Mouse (Mus musculus): ENCODE measurements around the gene Brms1l. TPM values are rescaled to one million over a fixed set of nuclear protein-coding genes. Genes with fewer than 3 reads are reported as not detected.
A peak's percentile ranks its signal among the peaks of the same experiment; 100 is the strongest.
"Not testable (repeated sequence)": the region's sequence is repeated elsewhere in the genome, so short reads cannot be mapped to it uniquely, and the experiment has no call there.

The Brms1l gene
- polyA plus RNA-seq (2016; fragmentation: Nextera tagmentation; extraction: Ambion mirVana): 40.7 and 42.2 TPM in 2 replicates

DNA sequence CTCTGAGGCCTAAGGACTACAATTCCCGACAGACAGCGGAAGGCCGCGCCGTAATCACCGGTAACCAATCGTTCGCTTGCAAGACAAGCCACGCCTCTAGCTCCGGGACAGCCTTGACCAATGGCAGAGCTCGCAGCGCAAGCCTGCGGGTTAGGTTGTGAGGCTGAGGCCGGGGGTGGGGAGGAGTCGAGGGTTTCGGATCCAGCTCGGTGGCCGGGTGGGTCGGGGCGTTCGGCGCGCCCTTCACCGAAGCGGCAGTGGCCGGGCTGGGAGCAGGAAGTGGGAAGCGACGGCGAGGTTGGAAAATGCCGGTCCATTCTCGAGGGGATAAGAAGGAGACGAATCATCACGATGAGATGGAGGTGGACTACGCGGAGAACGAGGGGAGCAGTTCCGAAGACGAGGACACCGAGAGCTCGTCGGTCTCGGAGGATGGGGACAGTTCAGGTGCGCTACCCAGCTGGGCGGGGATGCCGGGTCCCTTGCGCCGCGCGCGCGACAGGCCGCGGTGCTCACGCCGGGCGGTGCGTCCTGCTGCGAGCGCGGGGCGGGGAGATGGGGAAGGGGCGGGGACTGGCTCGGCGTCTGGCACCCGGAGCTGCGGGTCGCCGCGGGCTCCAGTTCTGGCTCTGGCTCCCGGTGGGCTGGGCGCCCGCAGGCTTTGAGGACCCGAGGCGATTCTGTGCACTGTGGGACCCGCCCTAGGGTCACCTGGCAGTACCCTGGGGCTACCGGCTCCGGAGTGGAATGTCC, at the start of gene Brms1l:
Brms1l (plus strand) TSS at position 126 of the 753 bp plus-strand sequence.
- WGBS: under 1% methylated on average over 77 of the region's 77 CpGs
- Histone ChIP-seq H3K27ac (peak within 1 kb of the TSS; percentile 91), H3K4me1 (peaks cover 16% of the 10 kb centered on the region), H3K9me3 (no peaks in the 10 kb centered on the region), H3K4me3 (peak within 1 kb of the TSS; percentile 83), H3K27me3 (ENCODE audit: poor library complexity, severe bottlenecking) (no peaks in the 10 kb centered on the region), H3K36me3 (replicated peaks) (peaks cover 12% of the 10 kb centered on the region)
- peak; percentile 97 for DNase-seq (ENCODE audit: extremely low spot score, low spot score)

DNA sequence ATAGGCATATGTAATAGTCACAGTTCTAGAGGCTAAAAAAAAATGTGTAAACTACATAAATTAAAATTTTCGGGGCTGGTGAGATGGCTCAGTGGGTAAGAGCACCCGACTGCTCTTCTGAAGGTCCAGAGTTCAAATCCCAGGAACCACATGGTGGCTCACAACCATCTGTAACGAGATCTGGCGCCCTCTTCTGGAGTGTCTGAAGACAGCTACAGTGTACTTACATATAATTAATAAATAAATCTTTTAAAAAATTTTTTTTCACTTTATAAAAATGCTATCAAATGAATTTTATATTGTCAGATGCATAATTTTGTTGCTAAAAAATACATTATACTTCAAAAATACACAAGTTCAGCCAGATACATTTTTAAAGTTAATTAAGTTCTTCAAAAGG, 41.6 kb upstream of the Brms1l start:
- H3K4me1 ChIP-seq; H3K27me3 ChIP-seq (ENCODE audit: poor library complexity, severe bottlenecking); H3K27ac ChIP-seq; H3K36me3 ChIP-seq (replicated peaks); H3K4me3 ChIP-seq; H3K9me3 ChIP-seq; DNase-seq (ENCODE audit: extremely low spot score, low spot score): not testable (repeated sequence)
- 81% methylated on average over 4 of the region's 4 CpGs for WGBS

DNA sequence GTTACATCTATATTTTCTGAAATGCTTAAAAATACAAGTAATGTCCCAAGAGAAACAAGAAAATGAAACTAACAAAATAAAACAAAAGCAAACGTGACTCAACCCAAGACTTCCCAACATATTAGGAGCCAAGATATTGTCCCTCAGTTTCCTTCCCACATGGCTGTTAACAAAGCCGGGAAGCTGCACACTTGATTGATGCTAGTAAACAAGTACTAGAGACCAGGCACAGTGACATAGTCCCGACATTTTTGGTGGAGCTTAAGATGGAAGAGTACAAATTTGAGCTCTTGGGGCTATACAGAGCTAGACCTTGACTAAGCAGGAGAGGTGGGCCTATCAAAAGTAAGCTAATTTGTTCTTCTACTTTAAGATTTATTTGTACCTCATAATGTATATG, 39.0 kb upstream of the Brms1l start:
- no peaks in the 10 kb centered on the region for H3K27me3 ChIP-seq (ENCODE audit: poor library complexity, severe bottlenecking)
- H3K9me3 ChIP-seq: no peaks in the 10 kb centered on the region
- DNase-seq (ENCODE audit: extremely low spot score, low spot score): no peak
- 91% methylated on average over 3 of the region's 3 CpGs for WGBS
- H3K4me3 ChIP-seq: no peak overlapping the region
- H3K36me3 ChIP-seq (replicated peaks): peaks cover 4% of the 10 kb centered on the region
- no peak overlapping the region for H3K27ac ChIP-seq
- no peaks in the 10 kb centered on the region for H3K4me1 ChIP-seq

GRCm38 (mm10) chr12:55798745-55799144, 37.4 kb upstream of the Brms1l start:
- 95% methylated on average over 4 of the region's 4 CpGs for WGBS
- Histone ChIP-seq H3K27me3 (ENCODE audit: poor library complexity, severe bottlenecking) (no peaks in the 10 kb centered on the region), H3K36me3 (replicated peaks) (peaks cover 4% of the 10 kb centered on the region), H3K9me3 (no peaks in the 10 kb centered on the region), H3K4me3 (no peak overlapping the region), H3K27ac (no peak overlapping the region), H3K4me1 (no peaks in the 10 kb centered on the region)
- no peak for DNase-seq (ENCODE audit: extremely low spot score, low spot score)

DNA sequence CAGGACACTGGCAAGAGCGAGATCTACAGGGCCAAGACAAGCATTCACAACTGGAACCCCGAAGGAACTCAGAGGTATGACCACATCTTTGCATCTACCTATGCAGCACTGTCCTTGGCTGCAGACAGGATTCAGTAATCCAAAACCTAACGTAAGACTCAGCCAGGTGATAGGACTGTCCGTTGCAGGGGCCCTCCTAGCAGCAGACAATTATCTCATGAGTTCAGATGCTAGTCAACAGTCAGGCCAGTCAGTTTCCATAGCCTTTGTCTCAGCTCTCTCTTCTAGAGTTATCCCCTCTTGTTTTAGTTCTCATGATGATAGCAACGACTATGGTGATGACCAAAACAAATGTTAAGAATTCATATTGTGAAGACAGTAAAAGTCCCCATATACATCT, 36.0 kb upstream of the Brms1l start:
- Histone ChIP-seq H3K27ac (no peak overlapping the region), H3K27me3 (ENCODE audit: poor library complexity, severe bottlenecking) (no peaks in the 10 kb centered on the region), H3K4me1 (no peaks in the 10 kb centered on the region), H3K36me3 (replicated peaks) (peaks cover 4% of the 10 kb centered on the region; the same call in 1 of the 2 replicates), H3K9me3 (no peaks in the 10 kb centered on the region), H3K4me3 (no peak overlapping the region)
- no peak for DNase-seq (ENCODE audit: extremely low spot score, low spot score)
- 88% methylated on average over 5 of the region's 5 CpGs for WGBS

- H3K9me3 ChIP-seq: no peaks in the 10 kb centered on the region
- no peak for DNase-seq (ENCODE audit: extremely low spot score, low spot score)
- no peak overlapping the region for H3K4me3 ChIP-seq
- WGBS: 93% methylated on average over 4 of the region's 4 CpGs
- H3K27ac ChIP-seq: no peak overlapping the region
- H3K36me3 ChIP-seq (replicated peaks): peaks cover 4% of the 10 kb centered on the region; the same call in 1 of the 2 replicates
- H3K27me3 ChIP-seq (ENCODE audit: poor library complexity, severe bottlenecking): no peaks in the 10 kb centered on the region
- H3K4me1 ChIP-seq: no peaks in the 10 kb centered on the region
Observed at GRCm38 (mm10) chr12:55801131-55801530, 35.0 kb upstream of the Brms1l start.

GRCm38 (mm10) chr12:55805035-55805434, 31.1 kb upstream of the Brms1l start:
- WGBS: 80% methylated on average over 3 of the region's 3 CpGs
- no peaks in the 10 kb centered on the region for H3K36me3 ChIP-seq (replicated peaks)
- H3K9me3 ChIP-seq: no peaks in the 10 kb centered on the region
- no peaks in the 10 kb centered on the region for H3K4me1 ChIP-seq
- no peak overlapping the region for H3K4me3 ChIP-seq
- H3K27me3 ChIP-seq (ENCODE audit: poor library complexity, severe bottlenecking): no peaks in the 10 kb centered on the region
- no peak overlapping the region for H3K27ac ChIP-seq
- no peak for DNase-seq (ENCODE audit: extremely low spot score, low spot score)

DNA sequence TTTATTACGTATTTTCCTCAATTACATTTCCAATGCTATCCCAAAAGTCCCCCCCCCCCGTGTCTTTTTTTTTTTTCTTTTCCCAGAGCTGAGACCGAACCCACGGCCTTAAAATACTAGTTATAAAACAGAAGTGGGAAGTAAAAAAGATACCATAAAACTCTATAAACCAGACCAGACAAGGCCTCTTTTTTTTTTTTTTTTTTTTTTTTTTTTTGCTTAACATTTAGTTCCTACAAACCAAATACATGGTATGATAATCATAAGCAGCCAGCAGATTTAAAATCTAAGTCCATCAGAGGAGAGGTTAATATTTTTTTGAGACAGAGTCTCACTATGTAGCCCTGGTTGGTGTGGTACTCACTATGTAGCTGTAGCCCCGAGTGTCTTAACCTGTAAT, 19.6 kb upstream of the Brms1l start:
- Histone ChIP-seq H3K27me3 (ENCODE audit: poor library complexity, severe bottlenecking) (no peaks in the 10 kb centered on the region), H3K4me1 (peaks cover 15% of the 10 kb centered on the region), H3K9me3 (no peaks in the 10 kb centered on the region), H3K4me3 (no peak overlapping the region), H3K36me3 (replicated peaks) (no peaks in the 10 kb centered on the region; the same call in 1 of the 2 replicates), H3K27ac (no peak overlapping the region)
- DNase-seq (ENCODE audit: extremely low spot score, low spot score): no peak
- WGBS: 92% methylated on average over 5 of the region's 5 CpGs

GRCm38 (mm10) chr12:55820119-55820660, 15.9 kb upstream of the Brms1l start:
- Histone ChIP-seq H3K36me3 (replicated peaks) (no peaks in the 10 kb centered on the region), H3K27me3 (ENCODE audit: poor library complexity, severe bottlenecking) (no peaks in the 10 kb centered on the region), H3K4me3 (peak overlapping the region; percentile 73), H3K27ac (peak overlapping the region; percentile 95), H3K9me3 (no peaks in the 10 kb centered on the region), H3K4me1 (peaks cover 15% of the 10 kb centered on the region)
- peak; percentile 19 for DNase-seq (ENCODE audit: extremely low spot score, low spot score)
- WGBS: under 1% methylated on average over 35 of the region's 35 CpGs

DNA sequence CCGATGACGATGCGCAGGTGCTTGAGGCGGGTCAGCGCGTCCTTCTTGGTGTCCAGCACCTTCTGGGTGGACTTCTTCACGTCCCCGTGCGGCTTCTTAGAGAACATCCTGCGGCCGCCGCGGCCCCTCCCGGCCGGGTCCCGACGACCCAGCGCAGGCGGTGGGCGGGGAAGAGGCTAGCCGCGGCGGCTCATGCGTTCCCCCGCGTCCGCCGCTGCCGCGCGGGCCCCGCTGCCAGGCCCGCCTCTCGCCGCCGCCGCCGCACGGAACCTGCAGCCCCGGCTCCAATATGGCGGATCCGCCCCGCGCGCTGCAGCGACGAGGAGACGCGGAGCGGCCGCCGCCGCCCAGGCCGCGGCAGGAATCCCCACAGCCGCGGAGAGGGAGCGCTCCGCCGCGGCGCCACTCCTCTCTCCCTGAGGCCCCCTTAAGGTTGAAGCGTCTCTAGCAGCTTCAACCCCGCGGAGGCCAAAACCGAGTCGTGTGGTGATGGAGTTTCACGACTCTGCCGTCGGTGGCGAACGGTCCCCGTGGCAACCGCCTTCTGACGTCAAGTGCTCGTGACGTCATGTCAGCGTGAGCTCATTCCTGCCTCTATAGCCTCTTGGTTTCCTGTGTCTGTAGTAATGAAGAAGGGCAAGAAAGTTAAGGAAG, 15.3 kb upstream of the Brms1l start, which contains the start of gene Ralgapa1:
Ralgapa1 (minus strand) TSS at position 507 of the 654 bp plus-strand sequence.
- DNase-seq (ENCODE audit: extremely low spot score, low spot score): peak; percentile 91
- Histone ChIP-seq H3K4me3 (peak within 1 kb of the TSS; percentile 73), H3K9me3 (no peaks in the 10 kb centered on the region; the same call in 1 of the 2 replicates), H3K4me1 (peaks cover 15% of the 10 kb centered on the region), H3K36me3 (replicated peaks) (no peaks in the 10 kb centered on the region), H3K27ac (peak within 1 kb of the TSS; percentile 95), H3K27me3 (ENCODE audit: poor library complexity, severe bottlenecking) (no peaks in the 10 kb centered on the region)
- whole genome bisulfite sequencing: under 1% methylated on average over 77 of the region's 78 CpGs

GRCm38 (mm10) chr12:55824027-55824426, 12.1 kb upstream of the Brms1l start:
- no peaks in the 10 kb centered on the region for H3K36me3 ChIP-seq (replicated peaks)
- no peak overlapping the region for H3K27ac ChIP-seq

GRCm38 (mm10) chr12:55825537-55825936, 10.6 kb upstream of the Brms1l start:
- H3K4me1 ChIP-seq: no peaks in the 10 kb centered on the region
- no peaks in the 10 kb centered on the region for H3K27me3 ChIP-seq (ENCODE audit: poor library complexity, severe bottlenecking)
- H3K9me3 ChIP-seq: no peaks in the 10 kb centered on the region; the same call in 1 of the 2 replicates
- no peak overlapping the region for H3K27ac ChIP-seq
- WGBS: 85% methylated on average over 2 of the region's 2 CpGs
- H3K36me3 ChIP-seq (replicated peaks): no peaks in the 10 kb centered on the region
- DNase-seq (ENCODE audit: extremely low spot score, low spot score): no peak
- no peak overlapping the region for H3K4me3 ChIP-seq

More at GRCm38 (mm10) chr12:55824027-55824426, 12.1 kb upstream of the Brms1l start:
- H3K9me3 ChIP-seq: no peaks in the 10 kb centered on the region; the same call in 1 of the 2 replicates
- peaks cover 12% of the 10 kb centered on the region for H3K4me1 ChIP-seq
- WGBS: 85% methylated on average over 6 of the region's 6 CpGs
- no peak overlapping the region for H3K4me3 ChIP-seq
- H3K27me3 ChIP-seq (ENCODE audit: poor library complexity, severe bottlenecking): no peaks in the 10 kb centered on the region
- DNase-seq (ENCODE audit: extremely low spot score, low spot score): no peak

GRCm38 (mm10) chr12:55831101-55831500, 5.0 kb upstream of the Brms1l start:
- DNase-seq (ENCODE audit: extremely low spot score, low spot score): peak; percentile 45
- H3K9me3 ChIP-seq: no peaks in the 10 kb centered on the region
- no peaks in the 10 kb centered on the region for H3K4me1 ChIP-seq
- H3K27me3 ChIP-seq (ENCODE audit: poor library complexity, severe bottlenecking): no peaks in the 10 kb centered on the region
- H3K4me3 ChIP-seq: no peak overlapping the region
- H3K36me3 ChIP-seq (replicated peaks): no peaks in the 10 kb centered on the region
- no peak overlapping the region for H3K27ac ChIP-seq
- WGBS: 31% methylated on average over 2 of the region's 2 CpGs
